Mouse (Mus musculus) midbrain, embryonic 12.5 days (tissue): Measurements from ENCODE around the gene Spock1. TPM values are rescaled to one million over a fixed set of nuclear protein-coding genes. Genes with fewer than 3 reads are reported as not detected.

Source experiments
- ATAC-seq: fragments of 200-750 bp; cut with Nextera tagmentation; 2 replicates; pipeline ENCODE4 v1.8.0; 2017; ENCODE audit warnings: low read depth, moderate TSS enrichment, moderate library complexity; ENCODE audit not compliant: low FRiP score
- H3K27ac ChIP-seq: fragments of 300-500 bp; sonication (generic); replicated peaks from 2 replicates; pipeline ENCODE4 v1.5.1; 2016; ENCODE audit warnings: mild to moderate bottlenecking
- H3K27me3 ChIP-seq: fragments of 300-500 bp; sonication (generic); 2 replicates; pipeline ENCODE4 v1.6.1; 2016; ENCODE audit warnings: mild to moderate bottlenecking
- H3K36me3 ChIP-seq: fragments of 300-500 bp; sonication (generic); 2 replicates; pipeline ENCODE4 v1.6.1; 2016
- H3K4me1 ChIP-seq: fragments of 300-500 bp; sonication (generic); 2 replicates; pipeline ENCODE4 v1.6.1; 2016
- H3K4me2 ChIP-seq: fragments of 300-500 bp; sonication (generic); replicated peaks from 2 replicates; pipeline ENCODE4 v1.6.1; 2016; ENCODE audit warnings: mild to moderate bottlenecking, moderate library complexity
- H3K4me3 ChIP-seq: fragments of 300-500 bp; sonication (generic); 2 replicates; pipeline ENCODE4 v1.5.1; 2016; ENCODE audit warnings: mild to moderate bottlenecking
- H3K9ac ChIP-seq: fragments of 300-500 bp; sonication (generic); replicated peaks from 2 replicates; pipeline ENCODE4 v1.6.1; 2016; ENCODE audit warnings: mild to moderate bottlenecking, moderate library complexity
- H3K9me3 ChIP-seq: fragments of 300-500 bp; sonication (generic); 2 replicates; pipeline ENCODE4 v1.6.1; 2016; ENCODE audit warnings: mild to moderate bottlenecking
- WGBS: fragments of 180-500 bp; shearing (Covaris S2); methylation state at CpG from one replicate; pipeline ENCODE4 v1.1.7; 2016; 5-methylcytosine and 5-hydroxymethylcytosine counted together
- polyA plus RNA-seq: library from polyadenylated mRNA; unstranded; fragments of >200 nt; fragmentation: Nextera tagmentation; extraction: Ambion mirVana; gene quantifications from 2 replicates; pipeline ENCODE4 v1.2.1, GENCODE M21; 2016

The Spock1 gene
- polyA plus RNA-seq, 1 experiment from 2014 or later = 22.4 TPM

DNA sequence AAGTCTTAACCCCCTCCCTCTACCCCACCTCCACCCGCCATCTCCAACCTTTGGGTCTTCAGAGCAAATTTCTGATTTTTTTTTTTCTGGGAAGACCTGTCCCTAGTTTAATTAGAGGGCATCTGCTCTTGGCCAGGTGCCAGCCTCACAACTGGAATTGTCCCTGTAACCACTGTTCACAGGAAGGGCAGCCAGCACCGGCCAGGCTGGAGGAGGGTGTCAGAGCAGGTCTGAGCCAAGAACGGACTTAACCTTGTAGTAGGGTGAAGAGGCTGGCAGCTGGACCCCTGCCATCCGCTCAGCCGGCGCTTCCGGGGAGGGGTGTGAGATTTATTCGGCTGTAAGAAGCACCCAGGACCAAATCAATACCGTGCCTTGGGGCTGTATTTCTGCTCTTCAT lies 3.0 kb upstream of the Spock1 start:
- Histone ChIP-seq H3K4me3 (no peak overlapping the region), H3K27ac (no peak overlapping the region), H3K9me3 (no peaks in the 10 kb centered on the region), H3K9ac (no peak overlapping the region), H3K4me2 (no peak overlapping the region), H3K36me3 (no peaks in the 10 kb centered on the region), H3K27me3 (peaks cover 25% of the 10 kb centered on the region), H3K4me1 (peaks cover 7% of the 10 kb centered on the region)
- 83% methylated on average over 9 of the region's 9 CpGs for whole genome bisulfite sequencing
- no peak for ATAC-seq

DNA sequence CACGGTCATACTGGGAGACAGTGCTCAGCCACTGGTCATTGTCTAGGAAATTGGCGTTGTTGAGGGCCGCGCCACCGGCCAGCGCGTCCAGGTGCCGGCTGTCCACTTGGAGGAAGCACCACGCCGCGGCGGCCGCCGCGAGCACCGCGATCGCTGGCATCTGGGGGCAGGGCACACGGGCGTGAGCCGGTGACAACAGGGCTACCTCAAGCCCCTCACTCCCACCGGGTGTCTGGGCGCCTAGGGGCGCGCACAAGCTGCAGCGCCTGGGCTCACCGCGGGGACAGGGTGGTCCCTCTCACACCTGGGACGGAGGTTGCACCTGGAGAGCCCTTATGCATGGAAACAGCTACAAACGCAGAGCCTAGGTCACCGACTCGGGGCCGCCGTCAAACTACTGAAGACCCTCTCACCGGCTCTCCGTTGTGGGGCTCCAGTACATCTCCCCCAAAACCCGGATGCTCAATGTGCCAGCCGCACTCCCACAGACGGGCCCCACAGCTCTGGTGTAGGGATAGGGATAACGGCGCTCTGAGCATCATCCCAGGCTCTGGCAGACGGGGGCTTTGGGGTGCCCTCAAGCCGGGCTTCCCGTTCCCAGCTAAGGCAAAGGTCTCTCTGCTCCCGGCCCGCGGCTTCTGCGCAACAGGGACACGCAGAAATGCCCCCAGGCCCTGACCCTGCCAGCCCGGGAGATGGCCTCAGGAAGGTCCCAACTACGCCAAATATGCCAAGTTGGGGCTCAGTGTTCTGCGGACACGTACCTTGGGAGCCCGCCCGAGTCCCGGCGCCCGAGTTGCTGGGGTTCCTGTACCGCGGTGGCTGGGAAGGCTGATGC lies 485 bp downstream of the Spock1 start:
- peaks cover 7% of the 10 kb centered on the region for H3K4me1 ChIP-seq
- peak overlapping the region; percentile 57 for H3K4me3 ChIP-seq
- 2% methylated on average over 60 of the region's 60 CpGs for WGBS
- peak overlapping the region; percentile 86 for H3K4me2 ChIP-seq
- peak overlapping the region; percentile 76 for H3K9ac ChIP-seq
- peaks cover 30% of the 10 kb centered on the region for H3K27me3 ChIP-seq
- peak; percentile 58 for ATAC-seq
- H3K36me3 ChIP-seq = no peaks in the 10 kb centered on the region
- H3K27ac ChIP-seq = peak overlapping the region; percentile 35; the same call in 1 of the 2 replicates
- H3K9me3 ChIP-seq = no peaks in the 10 kb centered on the region

DNA sequence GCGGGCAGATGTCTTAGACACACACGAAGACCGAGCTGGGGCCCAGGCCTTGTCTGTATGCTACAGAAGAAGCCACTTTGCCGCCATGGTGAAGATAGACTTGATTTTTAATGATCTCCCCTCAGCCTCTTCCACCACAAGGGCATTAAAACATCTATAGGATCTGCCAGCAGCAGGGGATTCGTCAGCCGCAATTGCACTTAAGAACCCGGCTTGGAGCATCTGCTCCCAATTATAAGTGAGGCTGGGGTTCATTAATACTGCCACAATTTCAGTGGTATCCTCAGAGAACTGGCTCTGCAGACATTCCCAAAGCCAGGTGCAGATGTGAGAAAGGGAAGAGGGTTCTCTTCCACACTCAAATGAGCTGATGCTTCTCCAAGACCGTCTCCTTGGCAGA lies 13.5 kb downstream of the Spock1 start:
- H3K4me3 ChIP-seq = no peak overlapping the region
- no peak overlapping the region for H3K4me2 ChIP-seq
- no peaks in the 10 kb centered on the region for H3K27me3 ChIP-seq
- ATAC-seq = no peak
- 72% methylated on average over 8 of the region's 8 CpGs for WGBS
- H3K9me3 ChIP-seq = peaks cover 5% of the 10 kb centered on the region; the same call in 1 of the 2 replicates
- no peaks in the 10 kb centered on the region for H3K36me3 ChIP-seq
- H3K27ac ChIP-seq = no peak overlapping the region
- H3K4me1 ChIP-seq = peaks cover 4% of the 10 kb centered on the region
- H3K9ac ChIP-seq = no peak overlapping the region

DNA sequence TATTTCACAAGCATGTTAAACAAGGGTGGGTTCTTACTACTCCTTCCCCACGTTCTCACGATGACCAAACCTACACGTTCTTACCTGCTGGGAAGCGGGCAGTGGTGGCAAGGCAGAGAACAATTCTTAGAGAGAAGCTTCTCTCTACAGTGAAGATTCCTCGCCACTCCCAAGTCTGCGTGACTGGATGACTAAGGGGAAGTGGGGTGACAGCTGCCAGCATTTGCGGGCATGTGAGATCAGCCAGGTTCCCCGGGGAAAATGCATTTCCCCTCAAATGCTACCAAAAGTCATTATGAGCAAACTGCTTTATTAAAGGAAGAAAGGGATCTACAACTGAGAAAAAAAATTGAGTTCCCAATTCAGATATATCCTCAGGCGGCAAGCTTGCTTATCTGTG lies 18.4 kb downstream of the Spock1 start:
- peaks cover 9% of the 10 kb centered on the region for H3K27me3 ChIP-seq
- WGBS = 63% methylated on average over 9 of the region's 9 CpGs
- H3K36me3 ChIP-seq = no peaks in the 10 kb centered on the region
- 0 out of 2 replicates have a peak overlapping the region, but pooled peaks have one; percentile 19 for H3K4me2 ChIP-seq
- no peak overlapping the region for H3K27ac ChIP-seq
- ATAC-seq = no peak
- H3K9ac ChIP-seq = no peak overlapping the region
- H3K9me3 ChIP-seq = no peaks in the 10 kb centered on the region
- H3K4me1 ChIP-seq = peaks cover 13% of the 10 kb centered on the region
- no peak overlapping the region for H3K4me3 ChIP-seq

DNA sequence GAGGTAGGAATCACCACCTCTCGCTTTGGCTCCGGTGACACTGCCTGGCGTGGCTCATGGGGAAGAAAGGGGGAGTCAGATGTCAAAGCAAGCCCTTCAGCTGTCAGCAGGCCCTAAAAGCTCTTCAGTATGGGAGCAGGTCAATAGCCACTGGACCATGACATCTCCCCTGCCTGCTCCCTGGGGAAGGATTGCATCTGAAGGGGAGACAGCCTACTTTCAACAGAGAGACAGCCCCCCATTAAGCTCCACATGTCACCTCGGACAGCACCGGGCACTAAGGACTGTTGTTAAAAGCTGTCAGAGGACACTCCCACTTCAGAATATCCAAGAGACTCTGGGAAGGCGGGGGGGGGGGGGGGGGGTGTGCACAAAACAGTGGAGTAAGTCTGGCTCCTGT lies 19.1 kb downstream of the Spock1 start:
- Histone ChIP-seq H3K4me1 (peaks cover 13% of the 10 kb centered on the region), H3K9me3 (no peaks in the 10 kb centered on the region), H3K27me3 (peaks cover 10% of the 10 kb centered on the region), H3K36me3 (no peaks in the 10 kb centered on the region), H3K9ac (no peak overlapping the region), H3K4me3 (no peak overlapping the region), H3K4me2 (peak overlapping the region; percentile 19), H3K27ac (no peak overlapping the region)
- WGBS = 6% methylated on average over 5 of the region's 6 CpGs
- ATAC-seq = no peak

DNA sequence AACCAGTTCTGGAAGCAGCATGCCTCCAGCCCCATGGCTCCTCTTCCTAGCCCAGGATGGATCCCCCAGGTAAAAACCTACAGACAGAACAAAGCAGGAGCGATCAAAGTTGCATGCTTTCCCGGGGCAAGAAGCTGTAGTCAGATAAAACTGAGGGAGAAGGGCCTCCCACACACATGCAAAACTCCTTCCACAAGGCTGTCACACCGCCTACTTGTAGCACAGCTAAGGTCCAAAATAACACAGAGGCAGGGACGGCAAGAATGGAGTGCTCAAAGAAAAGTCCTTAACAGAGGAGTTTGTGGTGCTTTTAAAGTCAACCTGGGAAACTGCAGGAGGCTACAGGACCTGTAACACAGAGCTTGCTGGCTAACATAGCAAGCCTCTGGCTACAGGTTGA lies 28.3 kb downstream of the Spock1 start:
- H3K4me1 ChIP-seq = peaks cover 3% of the 10 kb centered on the region; the same call in 1 of the 2 replicates
- H3K27ac ChIP-seq = no peak overlapping the region
- H3K27me3 ChIP-seq = 0 out of 2 replicates have a peak, but pooled peaks cover 2% of the 10 kb centered on the region
- H3K4me2 ChIP-seq = no peak overlapping the region
- no peaks in the 10 kb centered on the region for H3K9me3 ChIP-seq
- H3K36me3 ChIP-seq = no peaks in the 10 kb centered on the region
- ATAC-seq = no peak
- H3K4me3 ChIP-seq = no peak overlapping the region
- 41% methylated on average over 4 of the region's 4 CpGs for WGBS
- H3K9ac ChIP-seq = no peak overlapping the region

DNA sequence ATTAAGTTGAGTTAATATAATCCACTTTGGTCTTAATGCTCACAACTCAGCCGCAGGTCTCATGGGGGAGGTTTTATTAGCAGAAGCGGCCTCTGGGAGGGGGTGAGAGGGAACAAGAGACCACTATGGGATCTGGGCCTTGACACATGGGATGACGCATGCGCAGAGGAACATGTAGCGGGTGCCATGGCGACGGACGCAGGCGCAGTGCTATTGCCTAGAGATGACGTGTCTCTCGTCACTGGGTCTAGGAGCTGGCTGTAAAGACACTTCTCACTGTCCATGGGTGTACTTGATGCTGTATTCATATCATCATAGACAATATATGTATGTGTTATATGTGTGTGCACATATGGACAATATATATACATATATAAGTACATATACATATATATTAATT lies 29.3 kb downstream of the Spock1 start:
- Histone ChIP-seq H3K4me1 (peaks cover 3% of the 10 kb centered on the region; the same call in 1 of the 2 replicates), H3K4me3 (no peak overlapping the region), H3K36me3 (no peaks in the 10 kb centered on the region), H3K4me2 (no peak overlapping the region), H3K9me3 (no peaks in the 10 kb centered on the region), H3K27me3 (no peaks in the 10 kb centered on the region), H3K27ac (no peak overlapping the region), H3K9ac (no peak overlapping the region)
- WGBS = 93% methylated on average over 11 of the region's 11 CpGs
- no peak for ATAC-seq

DNA sequence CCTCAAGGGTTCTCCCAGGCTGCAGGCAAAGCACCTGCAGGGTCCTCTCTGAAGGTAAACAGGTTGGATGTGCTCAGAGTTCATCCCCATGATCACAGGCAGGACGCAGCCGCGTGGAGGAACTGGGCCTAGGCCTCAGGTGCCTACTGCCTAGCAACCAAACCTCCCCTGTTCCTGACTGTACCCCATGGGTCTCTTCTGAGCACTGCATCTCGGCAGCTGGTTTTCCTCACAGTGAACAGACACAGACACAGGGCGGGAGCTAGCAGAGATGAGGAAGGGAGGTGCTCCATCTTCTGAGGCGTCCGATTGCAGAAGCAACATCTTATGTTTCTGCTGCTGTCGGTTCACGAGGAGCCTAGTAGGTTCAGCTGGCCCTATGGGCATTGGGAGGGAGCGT lies 30.4 kb downstream of the Spock1 start:
- peaks cover 3% of the 10 kb centered on the region; the same call in 1 of the 2 replicates for H3K4me1 ChIP-seq
- no peak overlapping the region for H3K4me3 ChIP-seq
- no peaks in the 10 kb centered on the region for H3K9me3 ChIP-seq
- ATAC-seq = no peak
- no peak overlapping the region for H3K9ac ChIP-seq
- no peak overlapping the region for H3K27ac ChIP-seq
- 85% methylated on average over 10 of the region's 10 CpGs for WGBS
- no peak overlapping the region for H3K4me2 ChIP-seq
- no peaks in the 10 kb centered on the region for H3K27me3 ChIP-seq
- no peaks in the 10 kb centered on the region for H3K36me3 ChIP-seq

DNA sequence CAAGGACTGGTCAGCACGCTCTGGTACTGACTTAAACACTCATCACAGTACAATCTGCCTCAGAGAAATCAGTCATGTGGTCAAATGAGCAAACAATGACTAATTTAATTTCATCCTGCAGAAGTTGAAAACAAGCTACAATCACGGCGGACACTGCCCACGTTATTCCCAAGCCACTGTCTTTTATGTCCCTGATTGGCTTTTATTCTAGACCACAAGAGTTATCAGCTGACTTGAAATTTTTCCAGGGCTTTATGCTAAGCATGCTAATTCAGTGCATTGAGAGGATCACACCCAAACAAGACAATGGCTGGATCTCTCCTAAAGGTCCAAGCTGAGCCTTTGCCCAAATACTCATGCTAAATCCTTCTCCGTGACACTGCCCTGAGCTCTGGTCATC lies 31.2 kb downstream of the Spock1 start:
- Histone ChIP-seq H3K27me3 (no peaks in the 10 kb centered on the region), H3K9me3 (no peaks in the 10 kb centered on the region), H3K4me2 (no peak overlapping the region), H3K4me1 (peaks cover 3% of the 10 kb centered on the region; the same call in 1 of the 2 replicates), H3K4me3 (no peak overlapping the region), H3K9ac (no peak overlapping the region), H3K27ac (no peak overlapping the region), H3K36me3 (no peaks in the 10 kb centered on the region)
- no peak for ATAC-seq
- WGBS = 64% methylated on average over 5 of the region's 5 CpGs

DNA sequence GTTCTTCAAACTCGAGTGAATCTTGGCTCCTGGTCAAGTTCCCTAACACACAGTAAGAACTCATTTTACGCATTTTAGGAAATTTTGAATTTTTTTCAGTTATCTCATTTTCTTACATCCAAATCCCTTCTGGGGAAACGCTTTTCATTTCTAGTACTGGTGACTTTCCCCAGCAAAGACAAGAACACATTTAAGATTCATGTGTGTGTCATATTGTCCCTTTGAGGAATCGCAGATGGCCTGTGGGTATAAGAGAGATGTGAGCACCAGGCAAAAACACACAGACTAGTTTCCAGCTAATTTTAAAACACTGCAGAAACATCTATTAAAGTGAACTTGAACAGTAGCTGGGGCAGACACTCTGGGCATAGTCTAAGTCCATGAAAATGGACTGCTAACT lies 38.1 kb downstream of the Spock1 start:
- no peak for ATAC-seq
- no peaks in the 10 kb centered on the region for H3K27me3 ChIP-seq
- H3K9me3 ChIP-seq = no peaks in the 10 kb centered on the region
- no peak overlapping the region for H3K4me2 ChIP-seq
- no peaks in the 10 kb centered on the region for H3K4me1 ChIP-seq
- no peak overlapping the region for H3K27ac ChIP-seq
- H3K4me3 ChIP-seq = no peak overlapping the region
- H3K36me3 ChIP-seq = no peaks in the 10 kb centered on the region
- H3K9ac ChIP-seq = no peak overlapping the region
- 95% methylated on average over 4 of the region's 4 CpGs for WGBS

DNA sequence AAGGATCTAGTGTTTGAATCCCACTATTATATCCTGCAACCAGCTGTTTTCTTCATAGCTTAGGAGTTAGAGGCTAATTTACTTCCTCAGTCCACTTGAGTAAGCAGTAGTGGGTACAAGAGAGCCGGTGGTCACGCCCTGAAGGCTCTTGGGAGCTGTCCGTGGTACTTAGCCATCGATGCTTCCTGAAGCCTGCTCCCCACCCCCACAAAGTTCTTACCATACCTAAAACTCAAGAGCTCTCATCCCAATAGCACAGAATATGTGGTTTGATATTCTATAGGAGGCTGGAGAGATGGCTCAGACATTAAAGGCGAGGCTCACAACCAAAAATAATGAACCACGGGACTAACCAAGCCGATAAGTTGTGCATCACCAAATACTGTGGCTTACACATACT lies 40.5 kb downstream of the Spock1 start:
- Histone ChIP-seq H3K27me3 (no peaks in the 10 kb centered on the region), H3K27ac (no peak overlapping the region), H3K9me3 (no peaks in the 10 kb centered on the region), H3K9ac (no peak overlapping the region), H3K36me3 (no peaks in the 10 kb centered on the region), H3K4me2 (no peak overlapping the region), H3K4me3 (no peak overlapping the region), H3K4me1 (no peaks in the 10 kb centered on the region)
- no peak for ATAC-seq
- 62% methylated on average over 7 of the region's 7 CpGs for WGBS

DNA sequence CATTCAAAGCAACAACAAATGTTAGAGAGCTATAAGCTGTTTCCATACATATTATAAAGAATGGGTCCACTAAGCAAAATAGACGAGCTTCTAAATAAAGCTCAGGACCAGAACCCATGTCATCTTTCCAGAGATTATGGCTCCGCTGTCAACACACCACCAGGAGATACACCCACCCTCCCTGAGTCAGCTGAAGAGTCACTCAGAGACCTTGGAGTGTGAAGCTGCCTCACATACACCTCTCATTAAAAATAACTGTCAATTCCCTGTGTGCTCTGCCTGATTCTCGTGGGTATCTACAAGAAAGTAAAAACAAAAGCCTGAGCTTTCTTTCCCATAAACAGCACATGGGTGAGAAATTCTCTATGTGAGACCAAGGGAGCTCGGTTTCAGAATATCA lies 43.1 kb downstream of the Spock1 start:
- Histone ChIP-seq H3K9me3 (no peaks in the 10 kb centered on the region), H3K27me3 (no peaks in the 10 kb centered on the region), H3K9ac (no peak overlapping the region), H3K4me1 (no peaks in the 10 kb centered on the region), H3K4me3 (no peak overlapping the region), H3K27ac (no peak overlapping the region), H3K4me2 (no peak overlapping the region), H3K36me3 (no peaks in the 10 kb centered on the region)
- ATAC-seq = no peak
- 83% methylated on average over 4 of the region's 4 CpGs for WGBS
